Comparison of ENCODE assay signal across 26 mouse cellular contexts in the genomic region with DNA sequence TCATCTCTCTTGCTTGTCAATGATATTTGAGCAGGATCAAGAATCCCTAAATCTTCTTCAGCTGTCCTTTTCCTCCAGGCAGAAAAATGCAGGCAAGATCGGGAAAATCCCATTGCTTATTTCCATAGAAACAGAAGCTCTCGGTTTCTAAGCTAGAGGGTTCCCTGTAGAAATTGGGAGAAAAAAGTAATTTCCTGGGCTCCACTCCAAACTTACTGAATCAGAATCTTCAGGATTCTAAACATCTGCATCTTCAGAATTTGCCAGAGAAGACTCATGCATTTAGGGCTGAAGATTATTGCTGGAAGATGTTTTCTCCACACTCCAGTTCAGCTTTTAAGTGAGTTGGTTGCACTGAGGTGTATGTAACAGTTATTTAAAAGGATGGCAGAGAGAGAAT.
DNase-seq lines count a peak whose midpoint lies in the region; ATAC-seq lines count a peak whose summit lies in the region.
"Had no signal": no experiment of that assay in that cellular context is flagged by ENCODE, and none has a peak within 500 bp of the region (broad histone marks: within the 10 kb centered on the region; RNA-seq: fewer than 3 reads in every experiment).

No protein-coding gene starts in this region.

- DNase-seq in frontal cortex, postnatal 10 days (ENCODE audit: low spot score in 2 of 2): no peak
- peak; percentile 1 to 16 for DNase-seq in left cerebral cortex, adult 9 months (ENCODE audit: low spot score in 2 of 2)
- no peak for DNase-seq in left cerebral cortex, postnatal 36 days (ENCODE audit: low spot score in 2 of 2)
- peak; percentile 13 for DNase-seq in right cerebral cortex, adult 18-20 months
- no peak for DNase-seq in right cerebral cortex, postnatal 4 days
- DNase-seq in telencephalon, adult 2 months (ENCODE audit: low read depth, low spot score): peak; percentile 64
- DNase-seq: adrenal gland, postnatal 10 days; cerebellum, adult 11 months; cerebellum, adult 9-10 months; cerebellum, postnatal 36 days; gastrocnemius, adult 2 months; gastrocnemius, postnatal 36 days; heart, adult 18-20 months; heart, postnatal 36 days; kidney, adult 2 months; kidney, postnatal 36 days; left cerebral cortex, postnatal 4 days; liver; lung, adult 2 months; lung, postnatal 10 days; midbrain, embryonic 14.5 days had no signal

- ATAC-seq in frontal cortex, adult (ENCODE audit: low TSS enrichment): peak; percentile 84
- ATAC-seq: forebrain, embryonic 16.5 days; hindbrain, postnatal 0 days; intestine, embryonic 15.5 days; Patski had no signal

- intact Hi-C loops in left cerebral cortex, postnatal 36 days (cut with DNase I): no loop called here

Comparison
In these comparisons a context has a peak if more than half of its experiments do, and no peak if none do; other contexts are left out.
1. DNase-seq: peak in left cerebral cortex, adult 9 months (2 of 2), right cerebral cortex, adult 18-20 months (single experiment) and telencephalon, adult 2 months (single experiment); none in frontal cortex, postnatal 10 days (0 of 2), left cerebral cortex, postnatal 36 days (0 of 2) and right cerebral cortex, postnatal 4 days (single experiment).